Mouse (Mus musculus): Measurements from ENCODE around the gene Cyp2j5.
"Not testable (repeated sequence)": the region's sequence is repeated elsewhere in the genome, so short reads cannot be mapped to it uniquely, and the experiment has no call there.

The Cyp2j5 gene

DNA sequence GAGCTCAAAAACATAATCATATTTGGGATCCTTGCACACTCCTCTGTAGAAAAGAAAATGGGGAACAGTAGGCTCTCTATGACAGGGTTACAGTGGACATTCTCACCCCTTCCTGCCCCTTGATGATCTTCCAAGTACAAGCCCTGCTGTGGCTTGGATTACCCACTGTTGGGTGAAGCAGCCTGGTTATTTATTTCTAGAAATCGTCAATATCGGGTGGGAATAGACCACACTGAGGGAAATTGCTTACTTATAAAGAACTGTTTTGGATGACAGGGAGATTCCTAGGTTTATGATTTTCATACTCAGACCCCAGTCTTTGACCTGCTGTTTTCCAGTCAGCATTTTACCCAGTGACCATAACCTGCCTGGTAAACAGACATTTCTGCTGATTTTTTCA, at the start of gene Cyp2j5:
Cyp2j5 (minus strand) TSS at position 164 of the 400 bp plus-strand sequence.
- in situ Hi-C loops (cut with MboI, MseI), result no loop called here

DNA sequence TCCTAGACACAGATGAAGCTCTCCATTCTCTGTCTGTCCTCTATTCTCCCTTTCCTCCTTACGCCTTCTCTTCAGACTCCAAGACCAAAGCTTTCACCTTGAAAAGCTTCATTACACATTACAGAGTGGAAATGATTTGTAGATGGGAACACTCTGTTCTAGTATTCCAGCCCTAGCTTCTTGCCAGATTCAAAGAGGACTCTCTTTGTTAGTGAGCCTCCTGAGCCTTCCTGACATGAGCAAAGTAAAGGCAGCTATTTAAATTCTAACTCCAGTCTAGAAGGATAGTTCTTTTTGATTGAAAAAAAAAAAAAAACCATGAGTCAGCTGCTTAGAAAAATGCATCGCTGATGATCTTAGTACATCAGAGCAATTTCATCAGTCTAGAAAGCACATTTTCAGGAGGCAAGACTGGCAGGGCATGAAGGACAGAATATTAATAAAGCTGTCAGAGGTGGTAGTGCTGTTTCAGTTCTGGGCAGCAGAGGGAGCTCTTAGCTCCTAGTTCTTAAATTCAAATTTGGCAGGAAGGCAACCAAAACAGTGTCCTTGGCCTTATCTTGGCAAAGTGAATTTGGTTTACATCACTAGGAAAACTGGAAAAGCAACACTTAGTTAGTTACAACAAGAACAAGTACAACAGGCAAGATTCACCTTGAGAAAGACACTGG, 41.5 kb upstream of the Cyp2j5 start:
- in situ Hi-C loops (cut with MboI, MseI), result loop anchor here (25.0 kb wide), 1 partner anchor 1007 kb away; no protein-coding TSS in a partner anchor

DNA sequence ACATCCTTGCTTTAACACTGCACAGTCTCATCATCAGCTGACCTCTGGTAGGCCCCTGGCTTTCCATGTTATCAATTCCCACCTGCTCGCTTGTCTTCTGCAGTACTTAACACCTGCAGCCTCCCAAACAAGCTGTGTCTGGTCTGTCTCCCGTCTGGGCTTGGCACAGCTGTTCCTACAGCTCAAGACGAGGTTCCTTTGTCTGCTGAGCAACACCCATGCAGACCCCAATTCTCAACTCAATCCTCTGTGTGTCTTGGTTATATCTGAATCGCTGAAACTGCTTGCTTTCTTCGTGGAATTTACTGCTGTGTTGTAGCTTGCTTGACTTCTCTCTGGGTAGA, 34.2 kb upstream of the Cyp2j5 start:
- in situ Hi-C loops (cut with MboI, MseI), result no loop called here

DNA sequence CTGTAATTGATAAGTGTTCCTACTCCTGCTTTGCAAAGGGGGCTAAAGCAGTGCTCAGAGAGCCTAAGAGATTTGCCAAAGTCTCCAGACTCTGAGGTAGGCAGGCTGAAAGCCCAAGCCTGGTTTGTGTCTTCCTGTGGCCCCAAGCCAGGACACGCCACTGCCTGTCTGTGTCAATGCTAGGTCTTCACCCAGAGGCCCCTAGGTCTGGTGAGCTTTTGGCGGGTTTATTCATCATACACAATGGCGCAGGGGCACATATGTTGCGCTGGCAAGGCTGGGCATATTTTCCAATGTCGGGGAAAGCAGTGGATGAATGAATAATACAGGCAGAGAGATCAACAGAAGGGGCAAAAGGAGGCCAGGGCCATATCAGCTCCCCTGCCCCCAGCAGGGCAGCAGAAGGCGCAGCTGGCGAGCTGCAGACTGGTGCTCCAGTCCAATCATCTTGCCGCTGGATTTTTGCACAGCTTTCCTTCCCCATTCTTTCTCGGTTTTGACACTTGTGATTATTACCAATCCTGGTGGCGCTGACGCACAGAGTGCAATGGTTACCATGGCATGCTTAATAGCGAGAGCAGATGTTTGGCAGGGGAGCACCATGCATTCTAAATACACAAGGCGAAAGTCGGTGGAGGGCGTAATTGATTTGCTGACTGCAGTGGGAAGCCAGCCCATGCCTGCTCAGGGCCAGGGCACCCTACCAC, 33.7 kb upstream of the Cyp2j5 start:
- in situ Hi-C loops (cut with MboI, MseI), result no loop called here

DNA sequence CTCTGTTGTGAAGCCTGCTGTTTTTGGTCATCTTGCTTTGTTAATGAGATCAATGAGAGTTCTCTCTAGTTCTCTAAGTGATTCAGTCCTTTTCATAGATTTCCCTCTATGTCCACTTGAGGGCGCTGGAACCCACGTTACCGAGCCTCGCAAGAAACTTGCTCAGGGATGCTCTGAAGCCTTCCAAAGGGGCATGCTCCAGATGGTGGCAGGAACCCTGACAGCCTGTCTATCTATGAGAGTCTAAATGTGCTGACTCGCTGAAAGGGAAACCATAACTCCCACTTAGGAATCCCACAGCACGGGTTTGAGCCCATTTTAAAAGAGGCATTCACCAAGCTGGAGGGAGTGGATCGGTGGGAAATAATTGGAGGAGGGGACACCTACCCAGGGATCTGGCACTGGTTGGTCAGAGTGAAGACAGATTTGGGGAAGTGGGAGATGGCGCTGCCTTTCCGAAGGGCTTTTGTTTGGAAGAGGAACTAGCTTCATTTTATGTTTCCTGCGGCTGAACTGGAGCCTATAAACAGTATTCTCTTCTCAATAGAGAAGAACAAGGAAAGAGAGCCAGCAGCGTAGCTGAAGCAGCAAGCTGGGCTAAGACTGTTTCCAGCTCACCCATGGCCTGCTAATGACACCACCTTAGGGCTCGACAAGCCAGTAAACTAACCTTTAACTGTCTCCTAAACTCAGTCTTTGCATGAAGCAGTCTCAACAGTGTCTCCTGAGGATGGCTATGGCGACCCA, 32.8 kb upstream of the Cyp2j5 start:
- in situ Hi-C loops (cut with MboI, MseI), result no loop called here

DNA sequence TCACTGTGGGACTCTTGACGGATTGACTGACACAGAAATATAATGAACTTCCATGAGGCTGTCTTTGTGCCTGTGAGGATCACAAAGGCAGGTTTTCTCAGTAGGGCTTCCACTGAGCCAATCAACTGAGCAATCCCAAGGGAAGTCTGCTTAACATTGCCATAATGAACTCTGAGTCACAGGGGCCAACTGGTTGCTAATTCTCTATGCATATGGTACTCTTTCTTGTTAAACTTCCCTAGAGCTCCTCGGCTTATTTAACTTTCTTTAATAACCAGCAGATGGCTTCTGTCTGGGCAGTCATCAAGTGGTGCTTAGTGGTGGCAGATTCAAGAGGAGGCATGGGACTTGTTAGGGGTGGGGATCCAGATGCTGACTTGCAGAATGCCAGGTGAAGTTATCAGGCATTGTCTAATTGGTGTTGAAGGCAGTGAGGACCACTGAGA, 23.4 kb upstream of the Cyp2j5 start:
- in situ Hi-C loops (cut with MboI, MseI), result no loop called here

DNA sequence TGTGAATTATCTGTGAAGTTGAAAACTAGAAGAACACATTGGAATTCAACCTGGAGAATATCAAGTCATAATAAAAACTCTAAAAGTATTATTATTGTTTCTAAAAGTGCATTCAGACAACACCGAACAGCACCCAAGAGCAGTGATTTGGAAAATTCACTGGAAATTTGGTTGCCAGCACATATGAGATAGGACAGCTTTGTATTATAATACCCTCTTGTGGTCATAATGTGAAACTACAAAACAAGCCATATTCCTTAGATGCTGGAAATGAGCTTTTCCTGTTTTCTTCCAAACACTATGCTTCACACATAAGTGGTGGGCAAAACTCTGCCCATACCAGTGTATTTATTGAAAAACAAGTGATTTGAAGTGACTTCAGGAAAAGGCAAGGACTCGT, 19.5 kb upstream of the Cyp2j5 start:
- in situ Hi-C loops (cut with MboI, MseI), result no loop called here

DNA sequence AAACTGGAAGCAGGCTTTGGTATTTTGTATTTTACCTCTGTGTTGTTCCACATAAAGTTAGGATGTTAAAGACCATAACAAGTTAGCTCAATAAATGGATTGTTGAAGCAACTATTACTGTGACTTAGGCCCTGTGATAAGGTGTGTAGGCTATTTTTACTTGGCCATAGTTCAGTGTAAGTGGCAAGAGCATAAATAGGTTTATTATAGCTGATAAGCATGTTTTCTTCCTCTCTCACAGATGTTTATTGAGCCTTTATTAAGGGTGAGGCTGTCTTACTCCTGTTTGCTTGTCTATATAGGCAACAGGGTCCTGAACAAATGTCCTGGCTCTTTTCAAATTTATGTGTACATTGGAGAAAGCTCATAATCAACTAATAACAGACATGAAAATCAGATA, 17.0 kb upstream of the Cyp2j5 start:
- in situ Hi-C loops (cut with MboI, MseI), result no loop called here

DNA sequence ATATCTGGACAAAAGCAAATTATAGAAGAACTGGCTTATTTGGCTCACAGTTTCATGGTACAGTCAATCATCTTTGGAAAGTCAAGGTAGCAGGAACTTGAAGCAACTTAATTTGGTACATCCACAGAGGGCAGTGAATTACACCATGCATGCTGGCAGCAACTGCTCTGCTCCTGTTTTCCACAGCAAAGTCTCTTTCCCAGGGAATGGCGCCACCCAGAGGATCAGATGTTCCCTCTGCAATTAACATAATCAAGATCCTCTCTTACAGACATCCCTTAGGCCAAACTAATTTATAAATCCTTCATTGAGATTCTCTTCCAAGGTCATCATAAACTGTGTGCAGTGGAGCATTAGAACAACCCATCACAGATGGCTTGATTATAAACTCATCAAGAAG, 16.3 kb upstream of the Cyp2j5 start:
- in situ Hi-C loops (cut with MboI, MseI), result no loop called here

DNA sequence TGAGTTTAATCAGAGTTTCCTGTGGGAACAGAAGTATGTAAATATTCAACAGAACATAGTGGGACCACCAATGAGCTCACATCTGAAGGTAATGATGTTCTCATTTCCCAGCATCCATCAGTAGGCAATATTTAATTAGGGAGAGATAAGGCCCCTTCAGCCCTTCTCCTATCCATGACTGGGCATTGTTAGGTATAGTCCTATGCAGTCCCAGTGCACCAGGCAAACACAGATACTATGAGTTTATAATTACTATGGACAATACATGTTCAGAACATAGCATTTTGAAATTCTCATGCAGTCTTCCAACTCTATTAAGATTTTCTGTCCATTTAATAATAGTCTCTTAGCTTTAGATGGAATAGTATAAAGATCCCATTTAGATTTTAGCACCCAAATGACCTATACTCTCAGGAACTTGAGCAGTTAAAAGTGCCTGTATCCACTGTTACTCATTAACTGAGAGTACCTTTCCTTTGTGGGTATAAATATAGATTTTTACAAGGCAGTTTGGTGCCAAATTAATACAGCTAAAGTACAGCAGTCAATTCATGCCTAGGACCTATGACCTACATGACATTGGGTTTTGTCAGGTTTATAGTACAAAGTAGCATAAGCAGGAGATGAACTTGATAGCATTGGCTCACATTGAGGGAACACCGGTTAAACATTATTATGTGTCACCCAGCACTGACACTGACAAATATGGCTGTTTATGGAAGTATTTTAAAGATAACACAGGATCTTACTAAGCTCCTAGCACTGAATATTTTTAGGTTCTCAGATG, 907 bp upstream of the Cyp2j5 start:
- in situ Hi-C loops (cut with MboI, MseI), result no loop called here

DNA sequence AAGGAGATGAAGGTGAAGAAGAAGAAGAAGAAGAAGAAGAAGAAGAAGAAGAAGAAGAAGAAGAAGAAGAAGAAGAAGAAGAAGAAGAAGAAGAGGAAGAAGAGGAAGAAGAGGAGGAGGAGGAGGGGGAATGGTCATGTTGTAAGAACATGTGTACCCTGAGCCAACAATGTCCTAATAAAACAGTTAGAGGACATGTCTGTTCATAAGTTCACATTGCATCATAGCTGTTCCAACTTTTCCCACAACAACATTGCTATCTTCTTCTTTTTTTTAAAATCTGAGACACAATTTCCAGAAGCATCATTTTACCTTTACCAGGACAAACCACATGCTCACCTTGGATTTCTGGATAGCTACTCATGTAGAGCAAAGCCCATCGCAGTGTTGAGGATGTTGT, 28.5 kb downstream of the Cyp2j5 start:
- in situ Hi-C loops (cut with MboI, MseI), result no loop called here

DNA sequence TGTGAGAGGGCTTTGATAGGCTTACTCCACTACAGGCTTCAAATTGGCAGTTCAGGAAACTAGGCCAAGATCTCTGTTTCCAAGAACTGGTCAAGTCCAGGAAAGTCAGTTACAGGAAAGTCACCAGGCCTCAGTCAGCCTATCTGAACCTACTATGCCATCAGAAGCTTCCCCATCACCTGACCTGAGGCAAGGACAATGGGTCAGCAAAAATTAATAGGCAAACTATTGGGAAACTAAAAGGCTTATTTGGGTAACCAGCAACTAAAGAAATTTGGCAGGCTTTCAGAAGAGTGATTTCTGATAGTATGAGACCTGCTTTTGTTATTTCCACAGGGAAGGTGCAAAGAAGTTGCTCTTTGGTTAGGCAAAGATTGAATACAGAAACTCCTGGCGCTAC, 41.5 kb downstream of the Cyp2j5 start:
- in situ Hi-C loops (cut with MboI, MseI), result no loop called here

DNA sequence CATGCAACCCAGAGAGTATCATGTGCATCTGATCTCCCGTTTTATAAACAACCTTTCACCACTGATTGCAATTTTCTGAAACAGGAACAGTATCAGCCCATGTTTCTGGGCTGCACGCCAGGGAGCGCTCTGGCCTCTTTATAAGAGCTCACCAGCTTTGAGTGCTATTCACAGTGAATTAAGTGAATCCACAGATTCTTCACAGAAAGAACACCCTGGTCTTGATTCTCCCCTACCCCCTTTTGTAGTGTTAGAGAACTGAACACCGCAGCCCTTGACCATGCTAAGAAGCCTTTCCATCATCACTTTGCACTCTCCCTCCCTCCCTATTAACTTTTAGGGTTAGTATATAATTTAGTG, 72.2 kb downstream of the Cyp2j5 start:
- in situ Hi-C loops (cut with MboI, MseI), result no loop called here

DNA sequence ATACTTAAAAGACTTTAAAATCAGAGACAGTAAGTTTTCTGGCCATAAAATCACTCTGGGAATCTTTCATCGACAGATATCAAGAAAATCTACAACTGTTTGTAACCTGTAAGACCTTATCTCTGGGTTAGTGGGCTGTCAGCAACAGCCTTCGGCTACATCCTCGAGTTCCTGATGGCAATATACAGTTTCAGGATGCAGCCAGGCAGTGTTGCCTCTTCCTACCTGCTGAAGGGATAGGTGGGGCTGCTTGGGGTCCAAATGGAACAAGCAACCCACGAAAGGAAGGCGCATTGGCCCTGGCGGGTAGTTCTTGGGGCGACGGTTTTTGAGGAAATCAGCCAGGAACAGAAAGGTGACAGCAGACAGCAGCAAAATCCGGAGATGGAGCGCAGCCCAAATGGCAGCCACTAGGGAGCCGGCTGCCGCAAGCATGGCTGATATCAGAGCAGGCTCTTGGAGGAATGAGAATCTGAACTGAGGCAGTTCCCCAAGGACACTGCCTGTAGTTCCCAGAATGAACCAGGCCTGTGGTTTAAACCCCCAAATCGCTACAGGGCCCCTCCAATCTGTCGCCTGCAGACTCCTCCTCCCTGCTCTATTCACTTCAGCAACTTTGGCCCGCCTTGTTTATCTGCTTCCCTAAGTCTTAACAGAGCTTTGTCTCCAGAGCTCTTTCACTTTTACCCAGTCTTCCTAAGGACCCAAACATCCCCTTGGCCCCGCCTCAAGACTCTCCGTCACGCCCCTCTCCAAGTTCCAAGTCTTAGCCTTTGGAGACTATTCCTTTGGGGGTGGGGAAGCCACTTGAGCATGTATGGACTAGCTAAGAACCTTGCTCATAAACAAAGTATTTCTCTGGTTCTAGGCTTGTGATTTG, 72.8 kb downstream of the Cyp2j5 start, which contains the start of gene Cyp2j9:
Cyp2j9 (minus strand) TSS at position 668 of the 880 bp plus-strand sequence.
- in situ Hi-C loops (cut with MboI, MseI), result no loop called here

DNA sequence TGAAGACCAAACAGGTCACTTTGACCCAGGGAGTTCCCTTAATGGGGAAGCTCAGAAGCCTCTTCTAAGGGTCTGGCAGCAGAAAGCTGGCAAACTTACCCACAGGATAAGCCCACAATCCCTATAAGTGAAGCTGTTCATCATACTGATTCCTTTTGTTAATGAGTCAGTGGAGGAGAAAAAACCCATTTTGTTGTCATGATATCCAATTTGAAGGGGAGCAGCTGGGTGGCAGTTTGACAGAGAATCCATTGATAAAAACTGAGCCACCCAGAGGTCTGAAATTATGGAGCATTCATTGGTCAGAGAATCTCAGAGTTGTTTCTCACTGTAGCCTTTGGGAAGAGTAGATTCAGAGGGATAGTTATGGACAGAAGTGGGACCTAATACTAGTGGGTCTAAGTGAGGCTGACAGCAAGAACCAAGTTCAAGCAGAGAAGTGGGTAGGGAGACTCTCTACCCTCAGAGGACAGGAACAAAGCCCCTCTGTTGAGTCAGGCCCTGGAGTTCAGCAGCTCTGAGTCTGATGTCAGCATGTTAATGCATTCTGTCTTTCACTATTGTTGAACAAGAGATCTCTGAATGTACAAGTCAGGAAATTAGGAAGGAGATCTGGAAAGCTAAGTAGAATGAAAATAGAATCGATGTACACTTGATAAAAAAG, 82.4 kb downstream of the Cyp2j5 start:
- in situ Hi-C loops (cut with MboI, MseI), result no loop called here

DNA sequence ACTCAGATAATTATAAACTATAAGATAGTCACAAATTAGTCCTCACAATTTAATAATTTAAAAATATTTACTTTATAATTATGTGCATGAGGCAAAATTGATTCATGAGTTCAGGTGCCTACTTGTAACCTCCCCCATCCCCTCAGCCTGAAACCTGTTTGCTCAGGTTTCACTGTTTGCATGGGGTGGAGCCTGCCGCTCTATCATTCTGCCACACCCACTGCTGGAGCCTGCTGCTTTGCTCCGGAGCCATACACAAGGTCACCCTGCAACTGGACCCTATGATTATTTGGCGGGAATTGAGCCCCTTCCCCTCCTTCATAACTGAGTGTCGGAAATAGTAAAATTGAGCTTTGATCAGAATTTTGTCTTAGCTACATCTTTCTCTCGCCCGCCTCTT, 83.6 kb downstream of the Cyp2j5 start:
- in situ Hi-C loops (cut with MboI, MseI), result not testable (repeated sequence)

Data from T-helper 1 cell (primary cell).